Mouse (Mus musculus): ENCODE results near the gene Prss42. TPM values are rescaled to one million over a fixed set of nuclear protein-coding genes. Genes with fewer than 3 reads are reported as not detected.

Gene Prss42
- polyA plus RNA-seq, 1 experiment from 2014 or later = not detected

DNA sequence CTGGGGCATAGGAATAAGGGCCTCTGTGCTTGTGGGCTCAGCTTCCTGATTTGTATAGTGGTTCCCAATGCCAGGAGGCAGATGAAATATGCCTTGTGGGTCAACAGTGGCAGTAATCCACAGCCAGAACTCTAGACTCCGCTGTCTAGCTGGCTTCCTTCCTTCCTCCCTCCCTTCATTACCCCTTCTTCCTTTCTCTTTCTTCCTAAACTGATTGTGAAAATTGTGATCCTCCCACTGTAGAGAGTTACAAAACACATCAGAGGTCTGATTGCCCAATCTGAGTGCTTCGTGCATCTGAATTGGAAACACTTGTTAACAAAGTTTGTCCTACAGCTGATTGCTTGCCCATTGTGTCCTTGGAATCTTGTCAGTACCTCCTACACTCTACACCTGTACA is 43.5 kb downstream of the Prss42 start:
- no peak for DNase-seq (ENCODE audit: low spot score)
- WGBS = 84% methylated on average over 2 of the region's 2 CpGs
- Histone ChIP-seq H3K4me3 (no peak overlapping the region), H3K9me3 (no peaks in the 10 kb centered on the region), H3K27me3 (ENCODE audit: insufficient read depth, poor library complexity, severe bottlenecking) (0 out of 2 replicates have a peak, but pooled peaks cover 7% of the 10 kb centered on the region), H3K4me1 (0 out of 2 replicates have a peak, but pooled peaks cover 3% of the 10 kb centered on the region), H3K27ac (no peak overlapping the region), H3K36me3 (no peaks in the 10 kb centered on the region)

DNA sequence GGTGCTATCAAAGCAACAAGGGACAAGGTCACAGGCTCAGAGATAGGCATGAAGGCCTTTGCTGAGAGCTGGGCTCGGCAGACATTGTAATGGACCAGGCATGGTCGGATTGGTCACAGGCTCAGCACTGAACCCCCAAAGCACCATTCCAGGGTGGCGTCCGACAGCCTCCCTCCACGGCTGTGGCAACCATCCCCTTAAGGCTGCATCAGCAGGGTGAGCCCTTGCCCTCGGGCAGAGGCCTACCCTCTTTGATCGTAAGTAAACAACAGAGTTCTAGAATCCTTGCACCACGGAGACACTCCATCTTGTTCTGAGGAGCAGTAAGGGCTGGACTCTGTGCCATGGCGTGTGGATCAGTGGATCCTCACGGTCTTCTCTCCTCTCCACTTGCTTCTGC is 46.2 kb downstream of the Prss42 start, which contains the start of gene Prss46:
Gene Prss46, plus strand, starts transcription at position 301 of the 400 bp plus-strand sequence.
- Histone ChIP-seq H3K27me3 (ENCODE audit: insufficient read depth, poor library complexity, severe bottlenecking) (0 out of 2 replicates have a peak, but pooled peaks cover 6% of the 10 kb centered on the region), H3K4me1 (0 out of 2 replicates have a peak, but pooled peaks cover 3% of the 10 kb centered on the region)
- 78% methylated on average over 10 of the region's 10 CpGs for WGBS

GRCm38 (mm10) chr9:110849162-110849561 is 51.2 kb downstream of the Prss42 start:
- no peaks in the 10 kb centered on the region for H3K36me3 ChIP-seq
- WGBS = 78% methylated on average over 7 of the region's 7 CpGs

More for the DNA sequence above, 46.2 kb downstream of the Prss42 start, which contains the start of gene Prss46:
- Histone ChIP-seq H3K4me3 (no peak within 1 kb of the TSS), H3K27ac (no peak within 1 kb of the TSS), H3K9me3 (no peaks in the 10 kb centered on the region), H3K36me3 (no peaks in the 10 kb centered on the region)
- no peak for DNase-seq (ENCODE audit: low spot score)

More at GRCm38 (mm10) chr9:110849162-110849561, 51.2 kb downstream of the Prss42 start:
- H3K9me3 ChIP-seq = no peaks in the 10 kb centered on the region
- H3K27me3 ChIP-seq (ENCODE audit: insufficient read depth, poor library complexity, severe bottlenecking) = no peaks in the 10 kb centered on the region
- no peak overlapping the region for H3K4me3 ChIP-seq
- no peaks in the 10 kb centered on the region for H3K4me1 ChIP-seq
- no peak overlapping the region for H3K27ac ChIP-seq
- DNase-seq (ENCODE audit: low spot score) = no peak

Other genes with a start within 250 kb of the Prss42 start
- 28.5 and 32.3 TPM in 2 replicates for gene Nradd, start 173.7 kb upstream of the Prss42 start, polyA plus RNA-seq (2016; fragmentation: Nextera tagmentation; extraction: Ambion mirVana)
- 2.4 and 3.1 TPM in 2 replicates for gene Nbeal2, start 144.0 kb upstream of the Prss42 start, polyA plus RNA-seq (2016; fragmentation: Nextera tagmentation; extraction: Ambion mirVana)
- 159 and 189 TPM in 2 replicates for gene Ccdc12, start 141.7 kb upstream of the Prss42 start, polyA plus RNA-seq (2016; fragmentation: Nextera tagmentation; extraction: Ambion mirVana)
- 1,835 and 3,713 TPM in 2 replicates for gene Myl3, start 56.3 kb upstream of the Prss42 start, polyA plus RNA-seq (2016; fragmentation: Nextera tagmentation; extraction: Ambion mirVana)
- 41.3 and 49.7 TPM in 2 replicates for gene Pth1r, start 51.0 kb upstream of the Prss42 start, polyA plus RNA-seq (2016; fragmentation: Nextera tagmentation; extraction: Ambion mirVana)
- gene Prss44, start 15.8 kb downstream of the Prss42 start, polyA plus RNA-seq (2016; fragmentation: Nextera tagmentation; extraction: Ambion mirVana) = 0.32 TPM in 1 of 2 replicates, not detected in the other
- not detected in 2 replicates for gene Prss43, start 28.5 kb downstream of the Prss42 start, polyA plus RNA-seq (2016; fragmentation: Nextera tagmentation; extraction: Ambion mirVana)
- 0.10 TPM in 1 of 2 replicates, not detected in the other for gene Prss45, start 36.4 kb downstream of the Prss42 start, polyA plus RNA-seq (2016; fragmentation: Nextera tagmentation; extraction: Ambion mirVana)
- gene Prss46, start 46.3 kb downstream of the Prss42 start, polyA plus RNA-seq (2016; fragmentation: Nextera tagmentation; extraction: Ambion mirVana) = not detected in 2 replicates
- 0.43 and 0.45 TPM in 2 replicates for gene Prss50, start 59.8 kb downstream of the Prss42 start, polyA plus RNA-seq (2016; fragmentation: Nextera tagmentation; extraction: Ambion mirVana)
- gene Als2cl, start 81.7 kb downstream of the Prss42 start, polyA plus RNA-seq (2016; fragmentation: Nextera tagmentation; extraction: Ambion mirVana) = 0.91 and 1.6 TPM in 2 replicates
- 0.17 and 0.68 TPM in 2 replicates for gene Tmie, start 81.9 kb downstream of the Prss42 start, polyA plus RNA-seq (2016; fragmentation: Nextera tagmentation; extraction: Ambion mirVana)
- not detected in 2 replicates for gene Fam240a, start 118.7 kb downstream of the Prss42 start, polyA plus RNA-seq (2016; fragmentation: Nextera tagmentation; extraction: Ambion mirVana)
- 0.51 and 1.3 TPM in 2 replicates for gene Tdgf1, start 148.0 kb downstream of the Prss42 start, polyA plus RNA-seq (2016; fragmentation: Nextera tagmentation; extraction: Ambion mirVana)
- 0.68 and 1.3 TPM in 2 replicates for gene Lrrc2, start 153.4 kb downstream of the Prss42 start, polyA plus RNA-seq (2016; fragmentation: Nextera tagmentation; extraction: Ambion mirVana)
- 0.15 TPM in 1 of 2 replicates, not detected in the other for gene Rtp3, start 192.4 kb downstream of the Prss42 start, polyA plus RNA-seq (2016; fragmentation: Nextera tagmentation; extraction: Ambion mirVana)
- 0.40 TPM in 1 of 2 replicates, not detected in the other for gene Ltf, start 221.1 kb downstream of the Prss42 start, polyA plus RNA-seq (2016; fragmentation: Nextera tagmentation; extraction: Ambion mirVana)

Measured in heart, embryonic 10.5 days (tissue).